Mouse (Mus musculus) embryonic facial prominence, embryonic 11.5 days (tissue): ENCODE results near the gene Cmya5. TPM values are rescaled to one million over a fixed set of nuclear protein-coding genes. Genes with fewer than 3 reads are reported as not detected.

Source experiments
- ATAC-seq: fragments of 200-750 bp; cut with Nextera tagmentation; replicated peaks from 2 replicates; pipeline ENCODE4 v1.8.0; 2017; ENCODE audit warnings: low read depth; ENCODE audit not compliant: insufficient number of reproducible peaks, low FRiP score, low TSS enrichment
- DNase-seq: peaks from one replicate; pipeline ENCODE4 v3.0.0-alpha.2; 2015; ENCODE audit warnings: low spot score
- H3K27ac ChIP-seq: fragments of 300-500 bp; sonication (generic); replicated peaks from 2 replicates; pipeline ENCODE4 v1.5.1; 2014; ENCODE audit warnings: mild to moderate bottlenecking, low read depth, low read length, control low read depth
- H3K27me3 ChIP-seq: fragments of 300-500 bp; sonication (generic); 2 replicates; pipeline ENCODE4 v1.6.1; 2014; ENCODE audit warnings: mild to moderate bottlenecking, low read length, moderate library complexity, mixed read lengths; ENCODE audit not compliant: control insufficient read depth, insufficient read depth
- H3K36me3 ChIP-seq: fragments of 300-500 bp; sonication (generic); replicated peaks from 2 replicates; pipeline ENCODE4 v1.6.1; 2014; ENCODE audit warnings: low read depth, mild to moderate bottlenecking, low read length, moderate library complexity, mixed read lengths; ENCODE audit not compliant: control insufficient read depth, insufficient read depth
- H3K4me1 ChIP-seq: fragments of 300-500 bp; sonication (generic); 2 replicates; pipeline ENCODE4 v1.6.1; 2014; ENCODE audit warnings: low read length, mixed read lengths; ENCODE audit not compliant: control insufficient read depth, insufficient read depth
- H3K4me2 ChIP-seq: fragments of 300-500 bp; sonication (generic); 2 replicates; pipeline ENCODE4 v1.6.1; 2014; ENCODE audit warnings: low read depth, mild to moderate bottlenecking, control low read depth, low read length, moderate library complexity
- H3K4me3 ChIP-seq: fragments of 300-500 bp; sonication (generic); 2 replicates; pipeline ENCODE4 v1.5.1; 2014; ENCODE audit warnings: low read depth, low read length, control low read depth
- H3K9ac ChIP-seq: fragments of 300-500 bp; sonication (generic); replicated peaks from 2 replicates; pipeline ENCODE4 v1.6.1; 2014; ENCODE audit warnings: mild to moderate bottlenecking, control low read depth, low read length
- H3K9me3 ChIP-seq: fragments of 300-500 bp; sonication (generic); replicated peaks from 2 replicates; pipeline ENCODE4 v1.6.1; 2016; ENCODE audit warnings: mild to moderate bottlenecking, low read length, inconsistent platforms, mixed read lengths; ENCODE audit not compliant: control insufficient read depth
- WGBS: fragments of 180-500 bp; shearing (Covaris S2); extraction: QIAGEN DNeasy Blood & Tissue Kit; methylation state at CpG from one replicate; pipeline ENCODE4 v1.1.7; 2014; 5-methylcytosine and 5-hydroxymethylcytosine counted together
- polyA plus RNA-seq: library from polyadenylated mRNA; unstranded; fragments of >200 nt; fragmentation: Nextera tagmentation; extraction: Ambion mirVana; gene quantifications from 2 replicates; pipeline ENCODE4 v1.2.1, GENCODE M21; 2014

Gene Cmya5
- polyA plus RNA-seq, 1 experiment from 2014 or later = 0.13 TPM

GRCm38 (mm10) chr13:93000640-93001351, 143.7 kb downstream of the Cmya5 start:
- no peak for ATAC-seq
- H3K27me3 ChIP-seq = no peaks in the 10 kb centered on the region
- H3K27ac ChIP-seq = no peak overlapping the region
- no peak for DNase-seq
- WGBS = 80% methylated on average over 12 of the region's 12 CpGs
- H3K4me1 ChIP-seq = no peaks in the 10 kb centered on the region
- H3K9ac ChIP-seq = no peak overlapping the region
- no peaks in the 10 kb centered on the region for H3K36me3 ChIP-seq
- no peaks in the 10 kb centered on the region for H3K9me3 ChIP-seq
- H3K4me3 ChIP-seq = no peak overlapping the region
- no peak overlapping the region for H3K4me2 ChIP-seq

DNA sequence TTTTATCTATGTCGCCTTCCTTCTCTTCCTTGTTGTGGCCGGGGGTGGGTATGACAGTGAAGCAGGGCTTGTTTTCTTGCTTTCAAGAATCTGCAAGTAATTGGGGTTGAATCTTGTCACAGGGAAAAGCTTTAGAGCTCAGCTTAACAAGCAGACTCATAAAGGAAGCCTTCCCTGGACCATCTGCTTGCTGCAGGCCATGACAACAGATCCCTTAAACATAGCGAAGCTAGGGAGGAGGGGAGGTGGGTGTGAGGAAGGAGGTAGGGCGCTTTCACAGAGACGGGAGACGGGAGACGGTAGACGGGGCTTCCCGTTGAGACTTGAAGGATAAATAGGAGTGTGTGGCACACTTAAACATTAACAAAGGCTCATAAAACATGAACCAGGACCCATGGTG, 144.7 kb downstream of the Cmya5 start:
- no peak overlapping the region for H3K4me3 ChIP-seq
- DNase-seq (no peak), ATAC-seq (no peak)
- no peak overlapping the region for H3K4me2 ChIP-seq
- no peaks in the 10 kb centered on the region for H3K36me3 ChIP-seq
- no peaks in the 10 kb centered on the region for H3K4me1 ChIP-seq
- 64% methylated on average over 9 of the region's 9 CpGs for WGBS
- H3K27ac ChIP-seq = no peak overlapping the region
- no peaks in the 10 kb centered on the region for H3K9me3 ChIP-seq
- no peak overlapping the region for H3K9ac ChIP-seq
- H3K27me3 ChIP-seq = no peaks in the 10 kb centered on the region

DNA sequence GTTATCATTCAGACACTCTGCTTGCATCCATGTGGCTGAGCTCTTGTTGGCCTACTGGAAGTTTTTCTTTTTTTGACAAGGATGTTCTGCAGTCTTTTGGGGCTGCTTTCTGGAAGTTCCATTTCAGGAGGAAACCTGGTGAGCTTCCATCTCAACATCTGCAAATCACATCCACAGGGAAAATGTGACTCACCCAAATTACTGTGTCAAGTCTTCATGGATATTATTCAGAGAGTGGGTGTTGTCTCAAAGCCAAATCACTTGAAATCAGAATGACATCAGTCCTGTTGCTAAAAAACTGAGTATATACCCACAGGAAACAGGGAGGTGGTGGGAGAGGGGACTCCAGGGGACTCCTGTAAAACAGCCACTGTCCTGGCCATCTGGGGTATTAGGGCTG, 149.8 kb downstream of the Cmya5 start:
- no peaks in the 10 kb centered on the region for H3K36me3 ChIP-seq
- no peaks in the 10 kb centered on the region for H3K9me3 ChIP-seq
- no peak overlapping the region for H3K27ac ChIP-seq
- no peak overlapping the region for H3K4me2 ChIP-seq
- H3K4me1 ChIP-seq = no peaks in the 10 kb centered on the region
- no peaks in the 10 kb centered on the region for H3K27me3 ChIP-seq
- DNase-seq (no peak), ATAC-seq (no peak)
- no peak overlapping the region for H3K9ac ChIP-seq
- no peak overlapping the region for H3K4me3 ChIP-seq

GRCm38 (mm10) chr13:92992823-92993222, 151.7 kb downstream of the Cmya5 start:
- 80% methylated on average over 5 of the region's 5 CpGs for WGBS
- Histone ChIP-seq H3K4me2 (no peak overlapping the region), H3K9me3 (no peaks in the 10 kb centered on the region), H3K27ac (no peak overlapping the region), H3K36me3 (no peaks in the 10 kb centered on the region), H3K4me3 (no peak overlapping the region), H3K4me1 (no peaks in the 10 kb centered on the region), H3K27me3 (no peaks in the 10 kb centered on the region), H3K9ac (no peak overlapping the region)
- no peak for DNase-seq
- no peak for ATAC-seq

Other genes starting within 250 kb of the Cmya5 start
- 93.9 and 96.3 TPM in 2 replicates for gene Tent2, start 47.7 kb upstream of the Cmya5 start, polyA plus RNA-seq
- 8.8 and 11.4 TPM in 2 replicates for gene Homer1, start 154.9 kb upstream of the Cmya5 start, polyA plus RNA-seq